Mouse (Mus musculus): ENCODE measurements around the gene Syt17.
"Not testable (repeated sequence)": the region's sequence is repeated elsewhere in the genome, so short reads cannot be mapped to it uniquely, and the experiment has no call there.

The Syt17 gene

DNA sequence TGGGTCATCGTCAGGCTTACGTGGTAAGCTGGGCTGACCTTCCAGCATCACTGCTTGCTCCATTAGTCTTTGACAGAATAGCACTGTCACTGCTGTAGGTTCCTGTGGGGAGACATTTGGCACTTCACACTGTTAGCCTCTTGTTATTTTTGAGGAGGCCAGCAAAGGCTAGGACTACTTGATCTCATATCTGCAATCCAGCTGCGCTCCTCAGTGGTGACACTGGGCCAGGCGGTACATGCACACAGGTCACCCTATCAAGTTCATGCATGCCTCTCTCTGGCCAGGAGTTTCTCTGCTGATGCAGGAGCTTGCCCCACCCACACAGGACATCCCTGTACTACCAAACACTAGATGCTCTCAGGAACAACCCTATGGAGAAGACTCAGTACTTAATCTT is 71.4 kb downstream of the Syt17 start:
- no peak for DNase-seq (ENCODE audit: low read depth)

DNA sequence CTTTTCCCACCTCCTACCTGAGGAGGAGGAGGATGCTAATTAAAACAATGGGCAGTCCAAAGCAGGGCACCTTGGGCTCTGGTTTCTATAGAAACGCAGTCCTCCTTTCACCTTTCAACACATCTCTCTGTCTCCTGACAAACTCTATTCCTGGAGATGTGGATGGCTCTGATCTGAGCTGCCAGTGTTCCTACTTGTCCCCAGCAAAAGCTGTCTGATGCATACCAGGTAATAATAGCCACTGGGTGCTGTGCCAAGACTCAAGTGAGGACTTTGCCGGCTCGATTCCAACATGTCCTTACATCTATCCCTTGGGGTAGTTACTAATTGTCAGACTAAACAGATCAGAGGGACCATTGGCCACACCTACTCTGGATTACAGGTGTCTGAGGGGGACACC is 72.7 kb downstream of the Syt17 start:
- no peak for DNase-seq (ENCODE audit: low read depth)

DNA sequence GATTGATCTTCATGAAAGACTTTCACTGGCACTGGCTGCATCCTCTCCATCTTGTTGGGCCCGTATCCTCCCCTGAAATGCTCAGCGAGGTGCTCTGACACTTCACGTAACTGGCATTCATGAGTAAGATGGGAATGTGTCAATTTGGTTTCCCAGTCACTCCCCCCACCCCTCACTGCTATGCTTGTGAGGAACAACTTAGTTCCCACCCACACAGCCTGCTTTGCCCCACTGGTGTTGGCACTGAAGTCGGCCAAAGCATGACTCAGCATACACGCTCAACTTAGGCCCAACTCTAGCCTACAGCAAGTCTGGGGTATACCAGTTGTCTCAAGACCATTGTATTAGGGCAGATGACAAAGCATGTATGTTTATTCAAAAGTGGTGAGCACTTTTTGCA is 76.7 kb downstream of the Syt17 start:
- no peak for DNase-seq (ENCODE audit: low read depth)

DNA sequence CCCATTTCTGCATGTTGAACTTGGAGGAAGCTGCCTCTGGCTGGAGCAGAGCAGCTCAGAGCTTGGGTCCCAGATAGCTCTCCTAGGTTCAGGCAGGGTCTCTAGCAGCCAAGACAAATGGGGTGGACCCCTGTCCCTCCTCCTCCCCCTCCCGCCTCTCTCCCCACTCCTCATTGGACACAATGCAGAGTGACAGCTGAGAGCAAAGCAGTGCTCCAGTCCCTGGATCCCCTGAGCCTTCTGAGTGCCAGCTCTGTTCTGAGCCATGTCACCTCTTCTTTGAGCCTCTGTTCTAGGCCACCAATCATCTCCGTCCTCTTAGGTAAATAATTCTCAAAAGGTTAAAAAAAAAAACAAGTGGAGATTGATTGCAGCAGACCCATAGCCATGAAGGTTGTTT is 78.3 kb downstream of the Syt17 start:
- DNase-seq (ENCODE audit: low read depth), result no peak

DNA sequence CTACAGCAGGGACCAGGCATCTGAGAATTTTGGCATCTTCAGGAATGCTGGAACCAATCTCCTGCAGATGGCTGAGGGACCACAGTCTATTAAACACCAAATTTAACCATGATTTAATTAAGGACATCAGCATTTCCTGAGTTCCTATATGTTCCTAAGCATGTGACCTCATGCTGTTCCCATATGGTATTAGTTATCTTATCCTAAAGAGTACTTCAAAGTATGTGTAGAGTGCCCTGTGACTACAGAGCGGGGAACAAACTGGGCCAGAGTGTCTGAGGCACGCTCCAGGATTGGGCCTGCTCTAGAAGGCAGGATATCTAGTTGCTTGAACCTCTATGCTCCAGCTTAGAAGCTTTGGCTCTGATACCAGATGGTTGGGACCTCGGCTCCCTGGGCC is 82.1 kb downstream of the Syt17 start:
- DNase-seq (ENCODE audit: low read depth), result no peak

DNA sequence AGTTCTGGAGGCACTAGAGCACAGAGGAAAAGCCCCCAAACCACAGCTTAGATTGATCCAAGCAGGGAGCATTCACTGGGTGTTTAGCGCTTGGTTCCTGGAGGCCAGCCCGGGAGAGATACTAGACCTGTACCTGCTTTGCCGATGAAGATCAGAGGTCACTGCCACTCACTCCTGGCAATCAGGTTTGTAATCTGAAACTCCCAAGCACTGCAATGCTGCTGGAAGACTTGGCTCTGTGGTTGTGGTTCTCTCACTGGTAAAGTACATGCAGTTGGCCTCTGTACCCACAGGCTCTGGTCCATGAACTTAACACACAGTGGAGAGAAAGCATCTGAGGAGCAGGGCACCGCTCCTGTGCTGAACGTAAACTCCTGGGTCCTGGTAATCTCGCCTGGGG is 82.8 kb downstream of the Syt17 start:
- DNase-seq (ENCODE audit: low read depth), result no peak

DNA sequence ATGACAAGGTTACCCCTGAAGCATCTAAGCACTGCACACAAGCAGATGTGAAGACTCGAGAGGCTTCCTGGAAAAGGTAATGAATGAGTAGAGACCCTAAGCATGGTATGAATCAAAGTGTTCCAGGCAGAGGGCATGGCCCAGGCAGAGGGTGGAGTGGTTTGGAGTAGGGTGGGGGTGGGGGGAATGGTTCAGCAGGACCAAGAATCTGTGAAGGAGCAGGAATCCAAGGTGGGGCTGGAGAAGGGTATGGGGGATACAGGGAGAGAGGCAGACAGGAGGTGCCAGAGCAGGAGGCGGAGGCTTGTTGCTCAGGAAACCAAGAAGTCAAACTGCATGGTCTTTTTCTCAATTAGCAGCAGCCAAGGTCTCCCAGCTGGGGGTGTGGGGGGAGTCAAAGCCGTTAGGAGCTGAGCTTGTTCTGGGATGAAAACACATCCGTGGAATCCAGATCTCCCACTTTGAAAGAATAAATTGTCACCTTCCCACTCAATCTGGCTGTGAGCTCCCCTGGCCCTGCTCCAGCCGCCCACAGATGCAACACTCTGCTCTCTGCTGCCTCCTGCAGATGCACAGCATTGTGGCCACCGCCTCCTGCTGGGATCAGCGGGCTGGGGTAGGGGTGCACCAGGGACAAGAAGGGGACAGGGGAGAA is 83.5 kb downstream of the Syt17 start:
- DNase-seq (ENCODE audit: low read depth), result no peak

DNA sequence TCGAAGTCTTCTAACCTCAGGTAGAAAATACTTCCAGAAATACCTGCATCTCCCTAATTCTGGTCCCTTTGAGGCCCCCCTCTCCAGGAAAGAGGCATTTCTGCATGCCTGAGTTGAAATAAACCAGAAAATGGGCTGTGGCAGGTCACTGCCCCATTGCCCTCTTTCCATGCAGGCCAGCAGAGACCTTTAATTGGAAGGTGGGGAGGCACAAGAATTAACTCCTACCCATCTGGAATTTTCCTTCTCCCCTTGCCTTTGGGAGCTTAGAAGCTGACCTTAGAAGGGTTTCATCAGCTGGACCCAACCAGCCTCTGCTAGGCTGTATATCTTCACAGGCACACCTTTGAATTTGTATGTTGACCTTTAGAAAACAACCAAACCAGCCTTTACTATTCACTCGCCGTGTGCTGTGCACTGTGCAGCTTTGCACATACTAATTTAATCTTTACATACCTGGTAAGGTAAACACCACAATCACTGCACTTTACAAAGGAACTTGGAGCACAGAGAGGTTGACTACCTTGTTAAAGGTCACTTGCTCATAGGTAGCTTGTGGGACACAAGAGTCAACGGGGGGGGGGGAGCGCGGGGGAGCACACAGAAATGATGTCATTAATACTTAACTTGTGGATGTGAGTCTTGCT is 84.3 kb downstream of the Syt17 start:
- DNase-seq (ENCODE audit: low read depth), result no peak

DNA sequence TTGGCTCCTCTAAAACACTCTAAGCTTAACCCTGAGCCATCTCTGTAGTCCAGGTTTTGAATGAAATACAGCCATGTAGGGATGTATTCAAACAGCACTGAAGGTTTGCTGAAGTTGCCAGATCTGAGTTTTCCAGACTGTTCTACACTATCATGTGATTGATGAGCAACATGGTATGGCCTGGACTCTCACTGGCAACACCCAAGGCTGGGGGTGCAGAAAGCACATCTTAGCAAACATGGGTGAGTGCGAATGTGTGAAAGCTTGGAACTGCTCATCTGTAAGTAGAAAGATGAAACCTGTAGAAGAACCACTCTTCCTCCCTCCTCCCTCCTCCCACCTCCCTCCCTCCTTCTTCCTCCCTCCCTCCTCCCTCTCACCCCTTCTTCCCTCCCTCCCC is 85.1 kb downstream of the Syt17 start:
- no peak for DNase-seq (ENCODE audit: low read depth)

DNA sequence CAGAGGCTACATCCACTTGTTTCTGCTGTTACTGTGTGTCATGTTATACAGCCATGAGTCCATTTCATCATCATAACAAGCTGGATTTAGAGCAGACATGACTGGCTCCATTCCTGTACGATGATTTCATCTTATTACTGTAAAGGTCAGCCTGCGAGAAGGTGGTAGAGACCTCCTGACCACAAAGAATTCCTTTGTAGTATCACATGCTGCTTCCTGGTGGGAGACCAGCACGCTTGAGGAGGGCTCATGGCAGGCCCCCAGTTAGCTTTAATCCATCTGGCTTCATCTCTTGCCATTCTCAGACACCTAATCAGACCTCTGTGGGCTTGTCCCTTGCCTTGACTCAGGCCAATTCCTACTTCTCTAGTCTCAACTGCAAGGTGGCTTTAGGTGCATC is 85.8 kb downstream of the Syt17 start:
- no peak for DNase-seq (ENCODE audit: low read depth)

DNA sequence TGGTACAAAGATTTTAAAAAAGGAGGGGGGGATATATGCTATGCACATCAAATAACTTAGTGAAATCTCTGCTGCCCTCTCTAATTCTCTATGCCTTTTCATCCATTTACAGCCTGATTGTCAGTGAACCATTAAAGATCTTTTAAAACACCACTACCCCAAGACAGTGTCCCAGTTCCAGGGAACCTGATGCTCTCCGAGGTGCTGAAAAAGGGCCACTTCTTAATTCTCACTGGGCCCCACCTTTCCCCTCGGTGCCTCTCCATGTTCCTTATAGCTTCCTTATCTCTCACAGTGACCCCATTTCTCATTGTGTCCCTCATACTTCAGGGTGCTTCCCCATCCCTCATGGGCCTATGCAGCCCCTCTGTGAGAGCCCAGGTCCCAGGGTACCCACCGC is 89.0 kb downstream of the Syt17 start:
- no peak for DNase-seq (ENCODE audit: low read depth)

DNA sequence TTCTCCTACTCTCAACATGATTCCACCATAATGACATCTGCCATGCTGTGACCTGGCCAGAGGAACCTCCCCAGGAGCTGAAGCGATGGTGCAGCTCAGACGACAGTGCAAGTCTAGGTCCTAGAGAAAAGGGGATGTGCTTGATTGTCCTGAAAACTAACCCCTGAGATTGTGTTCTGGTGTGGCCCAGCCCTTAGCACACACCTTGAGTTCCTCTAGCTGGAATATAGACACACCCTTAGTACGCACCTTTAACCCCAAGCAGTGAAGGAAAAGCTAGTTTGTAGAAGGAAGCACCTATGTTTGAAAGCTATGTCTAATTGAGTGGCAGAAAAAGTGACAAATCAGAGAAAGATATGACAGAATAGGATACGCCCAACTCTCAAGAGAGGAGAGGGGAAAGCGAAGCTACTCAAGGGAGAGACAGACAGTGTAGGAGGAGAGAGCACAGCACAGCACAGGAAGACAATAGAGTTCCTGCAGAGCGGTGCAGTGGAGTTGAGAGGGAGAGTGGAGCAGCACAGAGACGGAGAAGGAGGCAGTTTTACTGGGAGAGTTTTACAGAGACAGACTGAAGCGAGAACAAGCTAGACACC is 91.5 kb downstream of the Syt17 start:
- DNase-seq (ENCODE audit: low read depth), result not testable (repeated sequence)

DNA sequence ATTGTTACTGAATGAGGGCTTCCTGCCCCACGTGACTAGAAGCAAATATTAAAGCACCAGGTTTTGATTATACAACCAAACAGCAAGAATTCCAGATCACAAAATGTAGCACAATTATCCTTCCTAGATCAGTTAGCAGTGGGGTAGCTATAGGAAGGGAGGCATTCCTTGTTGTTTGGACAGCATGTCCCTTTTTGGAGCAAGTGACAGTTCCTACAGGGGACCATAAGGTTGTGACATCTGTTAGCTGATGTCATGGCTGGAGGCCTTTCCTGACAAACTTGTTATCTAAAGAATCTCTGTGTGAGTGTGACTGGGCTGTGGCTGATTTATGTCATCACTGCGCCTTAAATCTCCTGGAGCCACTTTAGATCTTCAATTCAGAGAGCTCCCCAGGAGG is 97.2 kb downstream of the Syt17 start:
- DNase-seq (ENCODE audit: low read depth), result no peak

DNA sequence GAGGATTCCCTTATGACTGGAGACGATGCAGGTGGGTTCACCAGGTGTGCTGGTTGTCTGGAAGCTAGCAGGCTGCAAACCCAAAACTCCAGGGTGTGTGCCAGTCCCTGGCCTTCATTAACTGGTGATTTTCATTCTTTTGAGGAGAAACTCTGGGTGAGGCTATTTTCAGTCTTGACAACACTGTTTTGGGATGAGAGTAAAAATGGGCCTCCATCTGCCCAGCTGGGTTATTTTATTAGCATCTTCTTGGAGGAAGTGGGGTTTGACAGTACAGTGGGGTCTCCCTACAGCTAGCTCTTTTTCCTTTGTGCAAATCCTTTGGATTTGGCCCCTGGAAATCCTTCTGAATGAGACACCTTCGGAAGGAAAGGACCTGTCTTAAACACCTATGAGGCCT is 101.1 kb downstream of the Syt17 start:
- DNase-seq (ENCODE audit: low read depth), result no peak

DNA sequence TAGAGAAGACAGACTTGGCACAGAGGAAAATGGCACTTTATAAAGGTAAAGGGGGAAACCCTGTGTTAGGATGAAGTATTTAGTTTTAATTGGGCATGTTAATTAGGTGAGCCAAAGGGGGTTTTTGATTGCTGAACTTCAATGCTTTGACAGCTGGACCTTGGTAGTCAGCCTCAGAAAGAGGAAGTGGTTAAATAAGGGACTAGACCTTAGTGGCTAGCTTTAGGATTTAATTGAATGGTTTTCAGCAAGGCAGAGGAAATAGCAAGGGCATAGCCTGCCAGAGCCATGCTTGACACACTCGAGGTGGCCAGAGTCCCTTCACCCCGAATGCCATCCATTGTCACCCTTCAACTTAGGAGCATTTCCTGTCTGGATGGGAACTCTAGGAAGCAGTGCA is 101.6 kb downstream of the Syt17 start:
- no peak for DNase-seq (ENCODE audit: low read depth)

DNA sequence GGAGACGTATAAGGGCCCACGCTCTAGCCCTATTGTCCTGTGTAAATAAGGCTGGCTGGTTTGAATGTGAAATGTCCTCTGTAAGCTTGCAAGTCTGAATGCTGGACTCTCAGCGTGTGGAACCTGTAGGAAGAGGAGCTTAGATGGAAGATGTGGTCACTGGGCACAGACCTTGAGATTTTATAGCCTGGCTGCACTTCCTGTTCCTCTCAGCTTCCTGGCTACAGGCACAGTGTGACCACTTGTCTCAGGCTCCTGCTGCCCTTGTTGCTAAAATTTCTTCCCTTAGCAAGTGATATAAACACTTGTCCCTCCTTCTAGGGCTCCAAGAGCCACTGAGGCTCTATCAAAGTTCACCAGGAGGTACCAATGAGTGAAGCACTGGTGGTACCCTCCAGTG is 102.6 kb downstream of the Syt17 start:
- DNase-seq (ENCODE audit: low read depth), result no peak

DNA sequence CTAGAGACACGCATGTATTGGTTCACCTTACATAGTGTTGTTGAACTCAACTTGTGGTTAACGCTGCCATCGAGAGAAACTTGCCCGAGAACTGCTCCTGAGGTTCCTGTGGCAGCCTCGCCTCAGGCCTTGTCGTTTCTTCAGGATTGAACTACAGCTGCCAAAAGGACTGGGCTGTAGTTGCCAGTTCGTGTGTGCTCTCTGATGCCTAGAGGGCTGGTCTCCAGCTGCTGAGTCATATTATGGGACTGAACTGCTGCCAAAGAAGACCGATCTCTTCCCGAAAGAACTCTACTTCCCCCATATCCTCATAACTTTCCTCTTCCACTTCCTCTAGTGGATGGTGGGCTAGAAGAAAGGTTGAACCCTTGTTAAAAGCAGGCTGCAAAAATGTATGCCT is 103.3 kb downstream of the Syt17 start:
- DNase-seq (ENCODE audit: low read depth), result no peak
